Mouse (Mus musculus) G1E (cell line): Measurements from ENCODE around the gene Lcn2. TPM values are rescaled to one million over a fixed set of nuclear protein-coding genes. Genes with fewer than 3 reads are reported as not detected.

ENCODE experiments used
- ATAC-seq: 2 replicates; pipeline ENCODE4 v1.8.0; 2016; ENCODE audit warnings: mild to moderate bottlenecking; ENCODE audit not compliant: insufficient number of reproducible peaks, poor library complexity, low FRiP score, severe bottlenecking; ENCODE audit errors: extremely low read depth
- DNase-seq: peaks from one replicate; pipeline ENCODE4 v3.0.0; 2012; ENCODE audit warnings: low spot score
- H3K27me3 ChIP-seq: 2 replicates; pipeline ENCODE4 v1.6.1; 2012; ENCODE audit warnings: mild to moderate bottlenecking, low read length, inconsistent platforms; ENCODE audit not compliant: insufficient read depth
- H3K36me3 ChIP-seq: replicated peaks from 2 replicates; pipeline ENCODE3; 2012; ENCODE audit warnings: mild to moderate bottlenecking, inconsistent platforms
- H3K4me1 ChIP-seq: 2 replicates; pipeline ENCODE4 v1.6.1; 2012; ENCODE audit warnings: low read depth, low read length, inconsistent platforms, mixed read lengths; ENCODE audit not compliant: insufficient read depth
- H3K4me3 ChIP-seq: 2 replicates; pipeline ENCODE4 v1.5.1; 2012; ENCODE audit warnings: low read depth, mild to moderate bottlenecking, inconsistent platforms, low read length, moderate library complexity, mixed read lengths
- H3K9me3 ChIP-seq: replicated peaks from 2 replicates; pipeline ENCODE4 v1.6.1; 2012; ENCODE audit warnings: inconsistent platforms
- CTCF ChIP-seq: IDR thresholded peaks from 2 replicates; pipeline ENCODE4 v1.5.1; 2012; ENCODE audit warnings: low read depth, low read length, inconsistent platforms, mixed read lengths
- GATA1 ChIP-seq: IDR thresholded peaks from 2 replicates; pipeline ENCODE4 v1.6.1; 2012; ENCODE audit warnings: borderline replicate concordance, low read length, inconsistent platforms, mixed read lengths
- GATA2 ChIP-seq: IDR thresholded peaks from 2 replicates; pipeline ENCODE4 v1.6.1; 2012; ENCODE audit warnings: low read depth, low read length, inconsistent platforms, borderline replicate concordance
- POLR2AphosphoS5 ChIP-seq: IDR thresholded peaks from 2 replicates; pipeline ENCODE4 v1.6.1; 2012; ENCODE audit warnings: low read depth, low read length, inconsistent platforms; ENCODE audit not compliant: insufficient replicate concordance
- TAL1 ChIP-seq: conservative IDR thresholded peaks from 2 replicates; pipeline ENCODE4 v1.6.1; 2012; ENCODE audit warnings: low read depth, low read length, inconsistent platforms, mixed read lengths
- polyA plus RNA-seq: library from polyadenylated mRNA; stranded (reverse); fragments of >175 nt; gene quantifications from 2 replicates; pipeline ENCODE4 v1.2.3, GENCODE M21; 2012
- total RNA-seq, 2 experiments: library from RNA; stranded (forward) in 1 of 2; stranded (reverse) in 1 of 2; fragments of 200-1000 nt in 1 of 2; fragments of >200 nt in 1 of 2; fragmentation: Nextera tagmentation in 1 of 2; gene quantifications; 2 replicates each; pipeline ENCODE4 v1.2.3; 2014 to 2017

Lcn2 gene
- total and polyA plus RNA-seq, 3 experiments: 0.05 TPM; not detected in 2

GRCm38 (mm10) chr2:32415801-32416200, 27.7 kb upstream of the Lcn2 start:
- H3K36me3 ChIP-seq: peaks cover 74% of the 10 kb centered on the region
- DNase-seq (no peak), ATAC-seq (no peak)
- TF ChIP-seq TAL1: no peak
- TF ChIP-seq CTCF: no peak
- no peak for TF ChIP-seq GATA2
- no peaks in the 10 kb centered on the region for H3K9me3 ChIP-seq
- no peak overlapping the region for H3K4me3 ChIP-seq
- H3K27me3 ChIP-seq: no peaks in the 10 kb centered on the region
- H3K4me1 ChIP-seq: no peaks in the 10 kb centered on the region

GRCm38 (mm10) chr2:32413936-32414335, 25.9 kb upstream of the Lcn2 start:
- H3K4me1 ChIP-seq: no peaks in the 10 kb centered on the region
- DNase-seq (no peak), ATAC-seq (no peak)
- H3K4me3 ChIP-seq: no peak overlapping the region
- peaks cover 55% of the 10 kb centered on the region for H3K36me3 ChIP-seq
- no peaks in the 10 kb centered on the region; the same call in 1 of the 2 replicates for H3K27me3 ChIP-seq
- peaks cover 3% of the 10 kb centered on the region for H3K9me3 ChIP-seq
- no peak for TF ChIP-seq CTCF
- no peak for TF ChIP-seq GATA1
- TF ChIP-seq POLR2AphosphoS5: no peak
- TF ChIP-seq TAL1: no peak
- no peak for TF ChIP-seq GATA2

GRCm38 (mm10) chr2:32412742-32413531, 24.9 kb upstream of the Lcn2 start:
- H3K27me3 ChIP-seq: peaks cover 4% of the 10 kb centered on the region; the same call in 1 of the 2 replicates
- H3K9me3 ChIP-seq: peaks cover 10% of the 10 kb centered on the region
- H3K36me3 ChIP-seq: peaks cover 45% of the 10 kb centered on the region
- no peak overlapping the region for H3K4me3 ChIP-seq
- no peaks in the 10 kb centered on the region for H3K4me1 ChIP-seq
- TF ChIP-seq GATA1 (no peak), CTCF (no peak), GATA2 (no peak)
- no peak for DNase-seq
- ATAC-seq: no peak

- ATAC-seq: no peak
Measured at GRCm38 (mm10) chr2:32411407-32411806, 23.4 kb upstream of the Lcn2 start.

GRCm38 (mm10) chr2:32408429-32409424, 20.7 kb upstream of the Lcn2 start:
- no peak for TF ChIP-seq GATA2
- TF ChIP-seq GATA1: no peak
- no peak for TF ChIP-seq CTCF
- no peak for TF ChIP-seq POLR2AphosphoS5
- no peak for TF ChIP-seq TAL1
- ATAC-seq (no peak), DNase-seq (no peak)
- H3K4me1 ChIP-seq: no peaks in the 10 kb centered on the region
- H3K27me3 ChIP-seq: peaks cover 6% of the 10 kb centered on the region; the same call in 1 of the 2 replicates
- H3K4me3 ChIP-seq: no peak overlapping the region
- H3K9me3 ChIP-seq: peaks cover 16% of the 10 kb centered on the region
- peaks cover 12% of the 10 kb centered on the region for H3K36me3 ChIP-seq

More at GRCm38 (mm10) chr2:32411407-32411806, 23.4 kb upstream of the Lcn2 start:
- Histone ChIP-seq H3K27me3 (peaks cover 4% of the 10 kb centered on the region; the same call in 1 of the 2 replicates), H3K4me1 (no peaks in the 10 kb centered on the region), H3K36me3 (peaks cover 30% of the 10 kb centered on the region), H3K9me3 (peaks cover 16% of the 10 kb centered on the region), H3K4me3 (no peak overlapping the region)
- TF ChIP-seq TAL1 (no peak), GATA2 (no peak), CTCF (no peak), GATA1 (no peak), POLR2AphosphoS5 (no peak)
- no peak for DNase-seq

GRCm38 (mm10) chr2:32407144-32407824, 19.2 kb upstream of the Lcn2 start:
- no peak overlapping the region for H3K4me3 ChIP-seq
- no peaks in the 10 kb centered on the region for H3K4me1 ChIP-seq
- peaks cover 22% of the 10 kb centered on the region for H3K36me3 ChIP-seq
- TF ChIP-seq TAL1 (no peak), GATA1 (no peak), CTCF (no peak), POLR2AphosphoS5 (no peak), GATA2 (no peak)
- ATAC-seq (no peak), DNase-seq (no peak)
- H3K27me3 ChIP-seq: peaks cover 6% of the 10 kb centered on the region; the same call in 1 of the 2 replicates
- peaks cover 16% of the 10 kb centered on the region for H3K9me3 ChIP-seq
